Mouse (Mus musculus) liver, postnatal 0 days (tissue): ENCODE data around the gene Gm20696.

Source experiments
- CTCF ChIP-seq: sonication (generic); IDR thresholded peaks from 2 replicates; pipeline ENCODE4 v1.5.1; 2016; ENCODE audit warnings: antibody characterized with exemption, low read depth
- EP300 ChIP-seq: IDR thresholded peaks from 2 replicates; pipeline ENCODE4 v1.6.1; 2016; ENCODE audit warnings: antibody characterized with exemption, low read depth, mild to moderate bottlenecking

DNA sequence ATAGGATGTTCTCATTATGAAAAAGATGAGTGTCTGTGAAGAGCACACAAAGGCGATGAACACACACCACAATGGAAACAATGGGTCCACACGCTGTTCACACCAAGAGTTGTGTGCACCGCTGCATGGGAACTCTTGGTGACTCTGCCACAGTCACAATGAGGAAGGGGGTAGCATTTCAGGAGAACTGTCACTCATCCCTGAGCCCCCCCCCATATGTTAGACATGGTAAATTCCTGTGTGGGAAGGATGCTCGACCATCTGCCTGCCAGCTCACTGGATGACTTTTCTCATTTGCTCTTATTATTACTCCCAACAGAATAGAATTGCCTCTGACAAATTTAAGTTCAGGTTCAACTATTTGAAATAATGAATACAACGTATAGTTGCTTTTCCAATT, 35.0 kb downstream of the Gm20696 start:
- TF ChIP-seq EP300 (no peak), CTCF (no peak)
